Mouse (Mus musculus) limb, embryonic 12.5 days (tissue): ENCODE data around the gene Nsf. TPM values are rescaled to one million over a fixed set of nuclear protein-coding genes. Genes with fewer than 3 reads are reported as not detected.

Experiments used
- ATAC-seq: fragments of 200-750 bp; cut with Nextera tagmentation; 2 replicates; pipeline ENCODE4 v1.8.0; 2017; ENCODE audit warnings: low read depth, moderate TSS enrichment; ENCODE audit not compliant: insufficient number of reproducible peaks, insufficient read depth, low FRiP score, low TSS enrichment
- H3K27ac ChIP-seq: fragments of 300-500 bp; sonication (generic); 2 replicates; pipeline ENCODE4 v1.5.1; 2016; ENCODE audit warnings: mild to moderate bottlenecking, moderate library complexity
- H3K27me3 ChIP-seq: fragments of 300-500 bp; sonication (generic); 2 replicates; pipeline ENCODE4 v1.6.1; 2016; ENCODE audit warnings: mild to moderate bottlenecking, moderate library complexity
- H3K36me3 ChIP-seq: fragments of 300-500 bp; sonication (generic); 2 replicates; pipeline ENCODE4 v1.6.1; 2016; ENCODE audit warnings: mild to moderate bottlenecking, moderate library complexity
- H3K4me1 ChIP-seq: fragments of 300-500 bp; sonication (generic); replicated peaks from 2 replicates; pipeline ENCODE4 v1.6.1; 2016
- H3K4me2 ChIP-seq: fragments of 300-500 bp; sonication (generic); 2 replicates; pipeline ENCODE4 v1.6.1; 2016; ENCODE audit warnings: mild to moderate bottlenecking, moderate library complexity
- H3K4me3 ChIP-seq: fragments of 300-500 bp; sonication (generic); replicated peaks from 2 replicates; pipeline ENCODE4 v1.5.1; 2016; ENCODE audit warnings: mild to moderate bottlenecking
- H3K9ac ChIP-seq: fragments of 300-500 bp; sonication (generic); replicated peaks from 2 replicates; pipeline ENCODE4 v1.6.1; 2016; ENCODE audit warnings: mild to moderate bottlenecking, moderate library complexity
- H3K9me3 ChIP-seq: fragments of 300-500 bp; sonication (generic); 2 replicates; pipeline ENCODE4 v1.6.1; 2016; ENCODE audit warnings: mild to moderate bottlenecking, moderate library complexity
- WGBS: fragments of 180-500 bp; shearing (Covaris S2); methylation state at CpG from one replicate; pipeline ENCODE4 v1.1.7; 2016; 5-methylcytosine and 5-hydroxymethylcytosine counted together
- polyA plus RNA-seq: library from polyadenylated mRNA; unstranded; fragments of >200 nt; fragmentation: Nextera tagmentation; extraction: Ambion mirVana; gene quantifications from 2 replicates; pipeline ENCODE4 v1.2.1, GENCODE M21; 2016

The Nsf gene
- polyA plus RNA-seq, 1 experiment from 2014 or later, result 59.0 TPM

DNA sequence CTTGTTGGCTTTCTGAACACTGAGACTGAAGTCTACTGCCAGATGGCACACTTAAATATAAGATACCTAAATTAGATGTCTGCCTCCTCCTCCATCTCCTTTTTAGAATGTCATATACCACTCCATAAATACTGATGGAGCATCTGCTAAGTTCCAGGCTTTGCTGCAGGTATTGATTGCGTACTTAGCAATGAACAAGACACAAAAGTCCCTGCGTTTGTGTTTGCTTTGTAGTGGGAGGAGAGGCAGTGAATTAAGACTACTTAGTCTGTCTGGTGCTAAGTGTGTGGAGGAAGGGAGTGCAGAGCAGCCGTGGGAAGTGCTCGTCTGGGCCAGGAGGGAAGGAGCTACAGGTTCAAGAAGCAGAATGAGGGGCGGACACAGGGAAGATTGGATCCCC, 28.0 kb upstream of the Nsf start:
- H3K4me2 ChIP-seq, result no peak overlapping the region

DNA sequence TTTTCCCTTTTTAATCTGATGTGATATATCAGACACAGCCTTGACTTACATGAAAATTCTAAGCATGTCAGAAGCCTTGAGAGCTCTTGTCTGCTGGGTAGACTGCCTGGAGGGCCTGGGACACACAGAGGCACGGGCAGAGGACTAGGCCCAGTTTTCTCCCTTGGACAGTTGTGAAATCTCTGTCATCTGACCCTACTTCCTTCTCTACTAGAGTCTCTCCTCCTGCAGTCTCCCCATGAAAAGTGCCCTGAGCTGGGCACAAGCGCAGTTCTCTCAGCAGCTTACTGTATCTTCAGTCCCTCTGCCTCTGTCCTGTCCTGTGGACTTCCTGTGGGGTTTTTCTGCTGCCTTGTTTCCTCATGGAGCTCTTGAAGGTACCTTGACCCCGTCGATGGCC, 25.5 kb upstream of the Nsf start:
- Histone ChIP-seq H3K4me1 (0 out of 2 replicates have a peak, but pooled peaks cover 7% of the 10 kb centered on the region), H3K9ac (no peak overlapping the region), H3K27me3 (no peaks in the 10 kb centered on the region), H3K4me2 (no peak overlapping the region), H3K9me3 (no peaks in the 10 kb centered on the region), H3K27ac (no peak overlapping the region), H3K4me3 (no peak overlapping the region), H3K36me3 (peaks cover 95% of the 10 kb centered on the region)
- no peak for ATAC-seq
- 85% methylated on average over 4 of the region's 4 CpGs for WGBS

More for the DNA sequence above, 28.0 kb upstream of the Nsf start:
- no peaks in the 10 kb centered on the region for H3K27me3 ChIP-seq
- 79% methylated on average over 5 of the region's 5 CpGs for WGBS
- H3K36me3 ChIP-seq, result peaks cover 88% of the 10 kb centered on the region
- no peak overlapping the region for H3K4me3 ChIP-seq
- 0 out of 2 replicates have a peak, but pooled peaks cover 10% of the 10 kb centered on the region for H3K4me1 ChIP-seq
- no peak overlapping the region for H3K9ac ChIP-seq
- no peaks in the 10 kb centered on the region for H3K9me3 ChIP-seq
- H3K27ac ChIP-seq, result no peak overlapping the region
- ATAC-seq, result no peak

DNA sequence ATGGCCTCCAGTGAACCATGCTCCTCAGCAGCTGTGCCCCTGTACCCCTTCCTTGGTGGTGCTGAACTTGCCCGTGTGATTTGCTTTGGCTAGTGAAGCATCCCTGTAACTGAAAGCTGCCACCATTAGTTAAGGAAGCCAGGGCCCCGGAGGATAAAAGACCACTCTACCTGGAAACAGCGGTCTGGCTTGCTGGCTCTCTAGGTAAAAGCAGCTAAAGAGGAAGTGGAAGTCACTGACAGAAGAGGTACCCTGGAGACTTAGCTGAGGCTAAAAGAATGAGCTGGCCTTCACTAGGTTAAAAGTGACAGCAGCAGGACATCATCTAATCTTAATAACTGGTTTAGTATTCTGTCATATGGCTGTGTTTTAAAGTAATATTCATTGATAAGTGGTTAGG, 17.0 kb upstream of the Nsf start:
- H3K27ac ChIP-seq, result no peak overlapping the region
- H3K36me3 ChIP-seq, result peaks cover 64% of the 10 kb centered on the region
- WGBS, result 87% methylated on average over 3 of the region's 3 CpGs
- no peaks in the 10 kb centered on the region for H3K27me3 ChIP-seq
- H3K4me1 ChIP-seq, result peaks cover 5% of the 10 kb centered on the region
- no peak overlapping the region for H3K4me2 ChIP-seq
- H3K4me3 ChIP-seq, result no peak overlapping the region
- H3K9ac ChIP-seq, result no peak overlapping the region
- ATAC-seq, result no peak
- no peaks in the 10 kb centered on the region for H3K9me3 ChIP-seq

DNA sequence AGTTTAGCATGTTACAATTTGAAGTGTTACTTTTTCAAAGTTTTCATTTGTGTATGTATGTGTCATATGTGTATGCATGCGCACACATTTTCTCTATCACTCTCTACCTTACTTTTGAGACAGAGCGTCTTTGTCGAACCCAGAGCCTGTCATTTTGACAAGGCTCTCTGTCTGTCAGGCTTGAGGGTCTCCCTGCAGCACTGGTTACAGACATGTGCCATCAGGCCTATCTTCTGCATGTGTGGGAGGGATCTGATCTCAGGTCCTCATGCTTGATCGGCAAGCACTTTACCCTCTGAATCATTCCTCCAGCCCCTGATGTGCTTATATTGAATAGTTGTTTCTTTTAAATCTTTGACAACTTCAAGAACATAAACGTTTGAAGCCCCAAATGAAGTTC, 15.4 kb upstream of the Nsf start:
- H3K36me3 ChIP-seq, result peaks cover 48% of the 10 kb centered on the region
- 91% methylated on average over 5 of the region's 5 CpGs for WGBS

DNA sequence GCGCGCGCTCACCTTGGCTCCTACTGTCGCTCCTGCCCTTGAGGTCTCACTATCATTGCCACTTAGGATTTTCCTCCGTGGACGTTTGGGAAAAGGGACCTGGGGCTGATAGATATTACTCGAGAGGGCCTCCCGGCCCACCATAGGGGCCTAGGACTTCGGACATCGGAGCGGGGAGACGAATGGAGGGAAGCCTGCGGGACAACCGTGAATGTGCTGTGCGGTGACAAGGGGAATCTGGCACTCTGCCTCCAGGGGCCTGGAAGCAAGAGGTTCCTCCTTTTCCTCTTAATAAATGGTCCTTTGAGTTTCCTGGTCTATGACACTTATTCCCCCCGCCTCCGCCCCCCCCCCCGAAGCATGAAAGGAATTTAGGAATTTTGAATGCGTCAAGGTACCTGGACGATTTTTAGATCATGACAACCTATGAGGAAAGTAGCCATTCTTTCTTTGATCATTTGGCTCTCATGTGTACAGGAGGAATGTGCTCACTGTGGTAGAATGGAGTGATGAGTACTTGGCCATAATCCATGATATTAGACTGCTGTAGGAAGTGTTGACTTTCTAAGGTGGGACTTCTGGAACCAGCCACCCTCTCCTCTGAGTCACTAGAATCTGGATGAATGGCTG, 13.4 kb upstream of the Nsf start:
- Histone ChIP-seq H3K4me2 (peak overlapping the region; percentile 84), H3K9me3 (no peaks in the 10 kb centered on the region), H3K4me3 (peak overlapping the region; percentile 91), H3K9ac (peak overlapping the region; percentile 80), H3K36me3 (peaks cover 29% of the 10 kb centered on the region), H3K4me1 (peaks cover 5% of the 10 kb centered on the region), H3K27ac (peak overlapping the region; percentile 91), H3K27me3 (no peaks in the 10 kb centered on the region)
- 1% methylated on average over 20 of the region's 20 CpGs for WGBS
- ATAC-seq, result no peak

More for the DNA sequence above, 15.4 kb upstream of the Nsf start:
- H3K4me3 ChIP-seq, result no peak overlapping the region
- H3K9ac ChIP-seq, result no peak overlapping the region
- ATAC-seq, result no peak
- H3K4me1 ChIP-seq, result peaks cover 5% of the 10 kb centered on the region
- H3K27me3 ChIP-seq, result no peaks in the 10 kb centered on the region
- no peaks in the 10 kb centered on the region for H3K9me3 ChIP-seq
- no peak overlapping the region for H3K27ac ChIP-seq
- H3K4me2 ChIP-seq, result no peak overlapping the region

DNA sequence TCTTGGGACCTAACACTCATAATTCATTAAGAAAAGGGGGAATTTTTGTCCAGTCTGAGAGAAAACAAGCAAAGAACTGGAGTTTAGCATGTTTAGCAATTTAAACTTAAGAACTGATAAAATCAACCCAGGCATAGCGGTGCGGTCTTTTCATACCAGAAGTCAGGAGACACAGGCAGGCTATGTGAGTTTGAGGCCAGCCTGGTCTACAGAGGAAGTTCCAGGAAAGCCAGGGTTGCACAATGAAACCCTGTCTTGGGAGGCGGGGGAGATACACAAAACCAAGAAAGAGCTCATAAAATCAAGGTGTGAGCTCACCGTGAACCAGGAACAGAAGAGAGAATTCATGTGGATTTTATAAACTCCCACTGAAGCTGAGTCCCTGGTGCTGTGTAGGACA, 3.0 kb upstream of the Nsf start:
- H3K36me3 ChIP-seq, result no peaks in the 10 kb centered on the region
- H3K9me3 ChIP-seq, result no peaks in the 10 kb centered on the region
- H3K4me3 ChIP-seq, result no peak overlapping the region
- H3K27ac ChIP-seq, result no peak overlapping the region
- ATAC-seq, result no peak
- H3K4me1 ChIP-seq, result peaks cover 11% of the 10 kb centered on the region
- H3K27me3 ChIP-seq, result no peaks in the 10 kb centered on the region
- H3K9ac ChIP-seq, result no peak overlapping the region
- no peak overlapping the region for H3K4me2 ChIP-seq
- 74% methylated on average over 4 of the region's 4 CpGs for WGBS

DNA sequence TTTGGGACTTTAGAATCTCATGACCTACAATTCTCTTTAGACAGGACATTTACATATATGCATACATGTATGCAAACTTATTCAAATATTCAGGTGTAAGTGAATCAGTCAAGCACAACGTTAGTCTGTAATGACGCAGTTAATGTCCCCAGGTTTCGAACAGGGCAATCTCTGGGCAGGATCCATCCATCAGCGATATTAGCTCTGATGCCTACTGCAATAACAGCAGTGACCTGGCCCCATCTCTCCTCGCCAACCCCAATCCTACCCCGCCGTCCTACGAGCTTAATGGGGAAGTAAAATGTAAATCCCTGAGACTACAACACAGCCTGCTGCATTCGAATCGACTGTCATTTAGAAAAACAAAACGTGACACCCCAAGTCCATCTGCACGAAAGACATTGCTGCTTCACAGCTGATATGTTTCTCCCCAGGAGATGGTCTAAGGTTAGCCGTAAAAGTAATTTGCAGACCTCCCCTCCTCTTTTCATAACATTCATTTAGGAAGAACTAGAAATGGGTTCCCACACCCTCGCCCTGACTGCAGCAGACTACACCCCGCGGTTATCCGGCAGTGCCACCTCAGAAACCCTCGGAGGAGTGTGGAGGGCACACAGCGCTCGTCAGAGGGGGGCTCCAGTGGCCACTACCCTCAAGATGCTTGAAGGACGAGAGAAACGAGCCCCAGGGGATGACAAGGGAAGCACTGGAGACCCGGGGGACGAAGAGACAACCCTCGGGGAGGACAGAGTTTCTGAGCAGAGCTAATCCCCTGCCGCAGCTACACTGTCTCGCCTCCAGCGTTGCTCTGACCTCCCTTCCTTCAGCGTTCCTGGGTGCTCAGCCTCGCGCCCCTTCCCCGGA, 592 bp downstream of the Nsf start:
- WGBS, result 2% methylated on average over 32 of the region's 32 CpGs
- Histone ChIP-seq H3K4me3 (peak overlapping the region; percentile 79), H3K27ac (no peak overlapping the region), H3K36me3 (no peaks in the 10 kb centered on the region), H3K4me1 (peaks cover 11% of the 10 kb centered on the region), H3K27me3 (no peaks in the 10 kb centered on the region), H3K9me3 (no peaks in the 10 kb centered on the region), H3K9ac (peak overlapping the region; percentile 86), H3K4me2 (peak overlapping the region; percentile 76)
- ATAC-seq, result peak; percentile 78

DNA sequence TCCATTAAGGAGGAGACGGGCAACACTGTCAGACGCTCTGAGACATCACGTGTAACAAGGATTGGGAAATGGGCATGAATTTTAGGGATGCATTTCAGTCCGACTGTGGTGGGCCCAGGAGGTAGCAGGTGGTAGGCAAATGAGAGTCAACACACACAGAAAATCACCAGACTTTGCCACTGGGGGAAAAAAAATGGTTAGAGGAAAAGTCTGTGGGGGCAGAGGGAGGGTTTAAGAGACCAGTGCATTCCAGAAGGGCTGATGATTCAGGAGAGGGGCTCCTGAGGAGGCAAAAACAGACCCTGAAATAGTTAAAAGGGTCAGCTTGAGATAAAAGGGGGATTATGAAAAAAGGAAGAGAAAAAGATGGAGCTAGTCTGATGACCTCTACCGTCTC, 1.2 kb downstream of the Nsf start:
- no peaks in the 10 kb centered on the region for H3K9me3 ChIP-seq
- peak overlapping the region; percentile 86; the same call in 1 of the 2 replicates for H3K9ac ChIP-seq
- no peak for ATAC-seq
- WGBS, result 54% methylated on average over 5 of the region's 5 CpGs
- H3K4me3 ChIP-seq, result peak overlapping the region; percentile 79; the same call in 1 of the 2 replicates
- peak overlapping the region; percentile 76 for H3K4me2 ChIP-seq
- peaks cover 11% of the 10 kb centered on the region for H3K4me1 ChIP-seq
- H3K36me3 ChIP-seq, result no peaks in the 10 kb centered on the region
- H3K27me3 ChIP-seq, result no peaks in the 10 kb centered on the region
- H3K27ac ChIP-seq, result no peak overlapping the region

DNA sequence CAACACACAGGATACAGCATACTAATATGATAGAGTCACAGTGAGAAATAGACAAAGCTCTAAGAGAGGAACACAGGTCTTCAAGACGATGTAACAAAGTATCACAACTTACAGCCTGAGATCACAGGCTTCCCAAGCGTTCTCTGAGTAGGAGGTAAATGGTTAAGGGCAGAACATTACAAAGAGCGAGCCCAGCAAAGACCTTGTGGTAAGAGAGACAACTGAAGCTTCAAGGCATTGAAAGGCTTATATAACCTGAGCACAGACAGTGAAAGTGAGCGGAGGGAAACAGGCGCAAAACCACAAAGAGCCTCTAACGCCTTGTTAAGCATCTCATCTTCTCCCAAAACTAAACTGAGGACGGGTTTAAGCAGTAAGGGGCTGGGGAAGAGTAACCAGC, 2.8 kb downstream of the Nsf start:
- Histone ChIP-seq H3K9me3 (no peaks in the 10 kb centered on the region), H3K36me3 (peaks cover 4% of the 10 kb centered on the region; the same call in 1 of the 2 replicates), H3K27me3 (no peaks in the 10 kb centered on the region), H3K4me3 (no peak overlapping the region), H3K9ac (no peak overlapping the region), H3K4me2 (no peak overlapping the region), H3K4me1 (peaks cover 11% of the 10 kb centered on the region), H3K27ac (no peak overlapping the region)
- 89% methylated on average over 7 of the region's 7 CpGs for WGBS
- ATAC-seq, result no peak

DNA sequence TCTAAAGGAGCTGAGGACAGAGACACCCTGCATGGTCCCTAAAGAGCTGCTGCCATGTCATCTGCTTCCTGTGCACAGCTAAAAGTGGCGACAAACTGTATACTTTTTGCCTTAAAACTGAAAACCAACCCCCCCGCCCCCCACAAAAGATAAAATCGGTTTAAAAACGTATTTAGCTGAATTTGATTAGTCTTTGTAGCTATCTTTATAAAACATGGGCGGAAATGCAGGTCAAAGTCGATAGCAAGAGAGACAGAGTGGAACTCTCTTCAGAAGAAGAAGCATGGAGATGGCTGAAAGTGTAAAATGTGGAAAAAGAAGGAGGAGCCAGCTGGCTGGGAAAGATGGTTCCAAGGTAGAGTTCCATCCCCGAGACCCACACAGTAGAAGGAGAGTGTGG, 4.9 kb downstream of the Nsf start:
- Histone ChIP-seq H3K27ac (no peak overlapping the region), H3K9me3 (no peaks in the 10 kb centered on the region), H3K4me1 (peaks cover 11% of the 10 kb centered on the region), H3K9ac (no peak overlapping the region), H3K36me3 (peaks cover 4% of the 10 kb centered on the region; the same call in 1 of the 2 replicates), H3K4me3 (no peak overlapping the region), H3K27me3 (no peaks in the 10 kb centered on the region), H3K4me2 (no peak overlapping the region)
- ATAC-seq, result no peak
- 90% methylated on average over 7 of the region's 7 CpGs for WGBS

DNA sequence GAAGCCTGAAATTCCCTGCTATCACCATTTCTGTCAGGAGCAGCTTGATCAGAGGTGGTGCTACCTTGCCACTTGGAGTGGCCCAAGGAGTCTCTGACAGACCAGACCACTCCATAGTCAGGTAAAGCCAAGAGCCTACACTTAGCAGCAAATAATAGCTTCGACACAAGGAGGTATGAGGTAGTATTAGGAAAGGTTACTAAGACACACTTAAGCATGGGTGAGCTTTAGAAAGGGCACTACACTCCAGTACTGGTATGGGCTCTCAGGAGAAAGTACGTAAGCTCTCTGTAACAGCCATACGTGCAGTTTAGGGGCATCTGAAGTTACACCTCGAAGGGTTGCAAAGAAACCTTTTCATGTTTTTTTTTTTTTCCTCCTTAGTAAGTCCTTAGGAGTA, 11.1 kb downstream of the Nsf start:
- H3K9me3 ChIP-seq, result no peaks in the 10 kb centered on the region
- H3K4me1 ChIP-seq, result no peaks in the 10 kb centered on the region
- H3K4me2 ChIP-seq, result no peak overlapping the region
- H3K36me3 ChIP-seq, result peaks cover 10% of the 10 kb centered on the region; the same call in 1 of the 2 replicates
- WGBS, result 86% methylated on average over 4 of the region's 4 CpGs
- no peak for ATAC-seq
- no peak overlapping the region for H3K9ac ChIP-seq
- H3K4me3 ChIP-seq, result no peak overlapping the region
- no peak overlapping the region for H3K27ac ChIP-seq
- no peaks in the 10 kb centered on the region for H3K27me3 ChIP-seq
